Mouse (Mus musculus): ENCODE measurements around the gene Fgf2.

DNA sequence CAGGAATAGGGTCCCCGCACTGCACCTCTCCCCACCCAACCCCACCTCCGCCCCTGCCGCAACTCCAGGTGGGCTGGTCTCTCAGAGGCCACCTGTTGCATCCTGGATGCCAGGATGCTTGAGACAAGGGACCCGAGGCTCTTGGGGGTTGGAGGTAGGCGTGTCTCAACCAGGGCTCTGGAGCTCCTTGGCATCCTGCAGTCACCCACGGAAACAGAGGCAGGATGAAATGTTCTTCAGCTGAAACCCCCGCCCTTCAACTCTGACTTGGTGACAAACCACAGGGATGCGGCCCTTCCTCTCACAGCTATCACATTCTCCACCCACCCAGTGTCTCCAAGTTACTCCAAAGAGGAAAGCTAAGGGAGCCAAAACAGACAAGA is 1.0 kb downstream of the Fgf2 start:
- no peak for TF ChIP-seq CTCF (IDR thresholded peaks at IDR 0.05; ENCODE audit: insufficient read depth, low read depth, low read length)
- no peak for TF ChIP-seq POLR2A (IDR thresholded peaks at IDR 0.05; ENCODE audit: insufficient read depth, low read depth, low read length)
